In genomic region chr13:69612175-69612544, GRCm38 (mm10) we compare ENCODE assay signal across 8 mouse cellular contexts. TPM values are rescaled to one million over a fixed set of nuclear protein-coding genes. Genes with fewer than 3 reads are reported as not detected.
DNase-seq lines count a peak whose midpoint lies in the region; ATAC-seq and TF ChIP-seq lines count a peak whose summit lies in the region.

No protein-coding gene starts in this region.

- peaks cover 14% of the 10 kb centered on the region; the same call in 1 of the 2 replicates for H3K79me2 ChIP-seq in liver, adult 2 months (ENCODE audit: control insufficient read depth, insufficient read depth, low read length)

- no peak for DNase-seq in liver, adult 2 months (ENCODE audit: extremely low read depth, low read depth, low spot score)
- DNase-seq in liver = no peak
- DNase-seq in hindbrain, postnatal 0 days (ENCODE audit: low spot score) = no peak
- no peak for DNase-seq in gastrocnemius, adult 18-20 months (ENCODE audit: low spot score)
- no peak for DNase-seq in spleen, postnatal 10 days (ENCODE audit: low spot score in 2 of 2)
- no peak for DNase-seq in thymus, adult 18-20 months

- no peak for ATAC-seq in hindbrain, postnatal 0 days
- ATAC-seq in neural tube, embryonic 13.5 days (ENCODE audit: low read depth) = no peak

- peak overlapping the region; percentile 88 for H3K9ac ChIP-seq in liver, adult 2 months (ENCODE audit: low read depth, low read length)
- peak overlapping the region; percentile 63 for H3K9ac ChIP-seq in hindbrain, postnatal 0 days (replicated peaks; ENCODE audit: low read length)
- peak overlapping the region; percentile 74 for H3K9ac ChIP-seq in neural tube, embryonic 13.5 days

- TF ChIP-seq CTCF in liver, adult 2 months (IDR thresholded peaks at IDR 0.05; ENCODE audit: low read depth, low read length) = no peak
- no peak for TF ChIP-seq CTCF in cortical plate, adult 2 months (IDR thresholded peaks at IDR 0.05; ENCODE audit: extremely low read depth, insufficient read depth, low read length)
- TF ChIP-seq CTCF in hindbrain, postnatal 0 days (IDR thresholded peaks at IDR 0.05; ENCODE audit: low read depth) = no peak

- peaks cover 27% of the 10 kb centered on the region for H3K36me3 ChIP-seq in liver, adult 2 months (ENCODE audit: control insufficient read depth, insufficient read depth, low read length)
- H3K36me3 ChIP-seq in hindbrain, postnatal 0 days (ENCODE audit: insufficient read depth, low read length) = peaks cover 24% of the 10 kb centered on the region; the same call in 1 of the 2 replicates
- peaks cover 37% of the 10 kb centered on the region for H3K36me3 ChIP-seq in neural tube, embryonic 13.5 days

- H3K4me2 ChIP-seq in hindbrain, postnatal 0 days (ENCODE audit: low read depth, low read length) = peak overlapping the region; percentile 97
- peak overlapping the region; percentile 87 for H3K4me2 ChIP-seq in neural tube, embryonic 13.5 days

- peaks cover 6% of the 10 kb centered on the region for H3K4me1 ChIP-seq in liver, adult 2 months (ENCODE audit: control insufficient read depth, insufficient read depth, low read length)
- H3K4me1 ChIP-seq in cortical plate, adult 2 months (ENCODE audit: control insufficient read depth, insufficient read depth, low read length) = 0 out of 2 replicates have a peak, but pooled peaks cover 2% of the 10 kb centered on the region
- H3K4me1 ChIP-seq in hindbrain, postnatal 0 days (ENCODE audit: insufficient read depth, low read length) = no peaks in the 10 kb centered on the region; the same call in 1 of the 2 replicates
- H3K4me1 ChIP-seq in neural tube, embryonic 13.5 days (replicated peaks) = peaks cover 23% of the 10 kb centered on the region

- under 1% methylated on average over 24 of the region's 24 CpGs for WGBS in liver, adult 2 months
- under 1% methylated on average over 24 of the region's 24 CpGs for WGBS in hindbrain, postnatal 0 days
- WGBS in neural tube, embryonic 13.5 days = under 1% methylated on average over 24 of the region's 24 CpGs

- no peaks in the 10 kb centered on the region for H3K27me3 ChIP-seq in liver, adult 2 months (ENCODE audit: control insufficient read depth, insufficient read depth, low read length)
- H3K27me3 ChIP-seq in hindbrain, postnatal 0 days (ENCODE audit: insufficient read depth, low read length) = no peaks in the 10 kb centered on the region
- no peaks in the 10 kb centered on the region for H3K27me3 ChIP-seq in neural tube, embryonic 13.5 days

- peak overlapping the region; percentile 84 for H3K27ac ChIP-seq in liver, adult 2 months (replicated peaks; ENCODE audit: insufficient read depth, low read depth, low read length)
- H3K27ac ChIP-seq in cortical plate, adult 2 months (ENCODE audit: insufficient read depth, low read length) = no peak overlapping the region
- H3K27ac ChIP-seq in hindbrain, postnatal 0 days = peak overlapping the region; percentile 75
- H3K27ac ChIP-seq in neural tube, embryonic 13.5 days (replicated peaks) = no peak overlapping the region; the same call in 1 of the 2 replicates

- TF ChIP-seq POLR2A in liver, adult 2 months (IDR thresholded peaks at IDR 0.05; ENCODE audit: extremely low read depth, insufficient read depth, low read length) = no peak
- TF ChIP-seq POLR2A in cortical plate, adult 2 months (IDR thresholded peaks at IDR 0.05; ENCODE audit: extremely low read depth, insufficient read depth, low read length) = no peak

- H3K9me3 ChIP-seq in hindbrain, postnatal 0 days (ENCODE audit: low read length) = no peaks in the 10 kb centered on the region
- no peaks in the 10 kb centered on the region for H3K9me3 ChIP-seq in neural tube, embryonic 13.5 days

- H3K4me3 ChIP-seq in liver, adult 2 months (ENCODE audit: insufficient read depth, low read depth, low read length) = peak overlapping the region; percentile 75
- H3K4me3 ChIP-seq in cortical plate, adult 2 months (ENCODE audit: insufficient read depth, low read length) = peak overlapping the region; percentile 59
- peak overlapping the region; percentile 61 for H3K4me3 ChIP-seq in hindbrain, postnatal 0 days (ENCODE audit: low read length)
- peak overlapping the region; percentile 86 for H3K4me3 ChIP-seq in neural tube, embryonic 13.5 days

RNA-seq across cellular contexts. Expression of gene Srd5a1, which starts 0.9 kb away (rescaled TPM):
- 83.6 and 86.4 TPM in 2 replicates for total RNA-seq in liver, adult 2 months (2014; rRNA removed)
- 41.9 and 54.7 TPM in 2 replicates for polyA plus RNA-seq in liver, adult 2 months (2012; rRNA removed)
- polyA plus RNA-seq in cortical plate, adult 2 months (2012; rRNA removed) = 14.1 and 14.7 TPM in 2 replicates
- 19.6 and 22.6 TPM in 2 replicates for total RNA-seq in hindbrain, postnatal 0 days (2014; rRNA removed)
- polyA plus RNA-seq in hindbrain, postnatal 0 days (2015; fragmentation: Nextera tagmentation; extraction: Ambion mirVana) = 32.8 and 34.7 TPM in 2 replicates
- polyA plus RNA-seq in neural tube, embryonic 13.5 days (2015; fragmentation: Nextera tagmentation; extraction: Ambion mirVana) = 20.5 and 25.7 TPM in 2 replicates
- under 1 TPM in 1 of 2 experiments, not detected in 1; 0.28 TPM for total RNA-seq in gastrocnemius, adult 18-20 months (2021)

Comparison
In these comparisons a context has a peak if more than half of its experiments do, and no peak if none do; other contexts are left out.
1. H3K27ac ChIP-seq: peak in liver, adult 2 months (single experiment) and hindbrain, postnatal 0 days (single experiment); none in cortical plate, adult 2 months (single experiment) and neural tube, embryonic 13.5 days (single experiment).
2. Peak in every context shown above with its lines, with median percentiles within 50 percentile points of each other: H3K4me3 ChIP-seq and H3K9ac ChIP-seq.